Mouse (Mus musculus) midbrain, embryonic 10.5 days (tissue): ENCODE results near the gene Ube4b. TPM values are rescaled to one million over a fixed set of nuclear protein-coding genes. Genes with fewer than 3 reads are reported as not detected.
"Not testable (repeated sequence)": the region's sequence is repeated elsewhere in the genome, so short reads cannot be mapped to it uniquely, and the experiment has no call there.

Experiments used
- DNase-seq: peaks from one replicate; pipeline ENCODE4 v3.0.0-alpha.2; 2017; ENCODE audit warnings: low spot score
- H3K27ac ChIP-seq: fragments of 300-500 bp; sonication (generic); replicated peaks from 2 replicates; pipeline ENCODE4 v1.5.1; 2016; ENCODE audit warnings: mild to moderate bottlenecking
- H3K27me3 ChIP-seq: fragments of 300-500 bp; sonication (generic); 2 replicates; pipeline ENCODE4 v1.6.1; 2016; ENCODE audit warnings: low read depth, mild to moderate bottlenecking; ENCODE audit not compliant: poor library complexity, severe bottlenecking
- H3K36me3 ChIP-seq: fragments of 300-500 bp; sonication (generic); 2 replicates; pipeline ENCODE4 v1.6.1; 2016; ENCODE audit warnings: mild to moderate bottlenecking, moderate library complexity
- H3K4me1 ChIP-seq: fragments of 300-500 bp; sonication (generic); 2 replicates; pipeline ENCODE4 v1.6.1; 2016
- H3K4me3 ChIP-seq: fragments of 300-500 bp; sonication (generic); 2 replicates; pipeline ENCODE4 v1.5.1; 2016; ENCODE audit warnings: mild to moderate bottlenecking, moderate library complexity
- H3K9me3 ChIP-seq: fragments of 300-500 bp; sonication (generic); replicated peaks from 2 replicates; pipeline ENCODE4 v1.6.1; 2016; ENCODE audit warnings: mild to moderate bottlenecking
- WGBS: fragments of 180-500 bp; shearing (Covaris S2); methylation state at CpG from one replicate; pipeline ENCODE4 v1.1.7; 2016; 5-methylcytosine and 5-hydroxymethylcytosine counted together
- polyA plus RNA-seq: library from polyadenylated mRNA; unstranded; fragments of >200 nt; fragmentation: Nextera tagmentation; extraction: Ambion mirVana; gene quantifications from 2 replicates; pipeline ENCODE4 v1.2.1, GENCODE M21; 2016

The Ube4b gene
- polyA plus RNA-seq, 1 experiment from 2014 or later: 56.2 TPM

- WGBS: 88% methylated on average over 17 of the region's 17 CpGs
Measured at GRCm38 (mm10) chr4:149454263-149454662, 27.7 kb upstream of the Ube4b start.

GRCm38 (mm10) chr4:149453656-149454055 lies 27.1 kb upstream of the Ube4b start:
- no peak for DNase-seq
- 89% methylated on average over 4 of the region's 4 CpGs for WGBS
- H3K4me3 ChIP-seq: no peak overlapping the region

More at GRCm38 (mm10) chr4:149454263-149454662, 27.7 kb upstream of the Ube4b start:
- H3K36me3 ChIP-seq: no peaks in the 10 kb centered on the region
- no peaks in the 10 kb centered on the region for H3K27me3 ChIP-seq
- H3K4me3 ChIP-seq: no peak overlapping the region
- no peak overlapping the region for H3K27ac ChIP-seq
- no peaks in the 10 kb centered on the region; the same call in 1 of the 2 replicates for H3K9me3 ChIP-seq
- H3K4me1 ChIP-seq: no peaks in the 10 kb centered on the region
- no peak for DNase-seq

DNA sequence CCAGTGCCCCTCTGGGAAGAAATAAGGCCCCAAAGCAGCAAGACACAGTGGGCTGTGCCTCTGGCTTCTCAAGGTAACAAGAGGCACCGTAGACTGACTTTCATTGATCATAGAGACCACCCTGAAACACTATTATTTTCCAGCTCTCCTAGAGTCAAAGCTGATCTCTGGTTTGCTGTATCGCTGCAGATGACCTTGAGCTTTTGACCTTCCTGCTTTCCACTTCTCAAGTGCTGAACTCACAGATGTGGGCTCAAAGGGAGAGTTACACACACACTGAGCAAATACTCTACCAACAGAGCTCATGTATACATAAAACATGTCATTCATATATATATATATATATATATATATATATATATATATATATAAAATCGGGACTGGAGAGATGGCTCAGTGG lies 24.1 kb upstream of the Ube4b start:
- WGBS: 86% methylated on average over 3 of the region's 3 CpGs
- H3K4me3 ChIP-seq: no peak overlapping the region
- H3K27ac ChIP-seq: no peak overlapping the region
- peaks cover 8% of the 10 kb centered on the region for H3K4me1 ChIP-seq
- no peaks in the 10 kb centered on the region for H3K36me3 ChIP-seq
- no peaks in the 10 kb centered on the region; the same call in 1 of the 2 replicates for H3K9me3 ChIP-seq
- DNase-seq: no peak
- no peaks in the 10 kb centered on the region for H3K27me3 ChIP-seq

More at GRCm38 (mm10) chr4:149453656-149454055, 27.1 kb upstream of the Ube4b start:
- Histone ChIP-seq H3K27me3 (no peaks in the 10 kb centered on the region), H3K27ac (no peak overlapping the region), H3K4me1 (no peaks in the 10 kb centered on the region), H3K9me3 (no peaks in the 10 kb centered on the region; the same call in 1 of the 2 replicates), H3K36me3 (no peaks in the 10 kb centered on the region)

GRCm38 (mm10) chr4:149446309-149446708 lies 19.8 kb upstream of the Ube4b start:
- H3K4me1 ChIP-seq: peaks cover 22% of the 10 kb centered on the region
- H3K36me3 ChIP-seq: no peaks in the 10 kb centered on the region
- no peak for DNase-seq
- WGBS: 30% methylated on average over 1 of the region's 1 CpGs
- no peaks in the 10 kb centered on the region for H3K27me3 ChIP-seq
- no peaks in the 10 kb centered on the region for H3K9me3 ChIP-seq
- H3K4me3 ChIP-seq: peak overlapping the region; percentile 52
- peak overlapping the region; percentile 95 for H3K27ac ChIP-seq

DNA sequence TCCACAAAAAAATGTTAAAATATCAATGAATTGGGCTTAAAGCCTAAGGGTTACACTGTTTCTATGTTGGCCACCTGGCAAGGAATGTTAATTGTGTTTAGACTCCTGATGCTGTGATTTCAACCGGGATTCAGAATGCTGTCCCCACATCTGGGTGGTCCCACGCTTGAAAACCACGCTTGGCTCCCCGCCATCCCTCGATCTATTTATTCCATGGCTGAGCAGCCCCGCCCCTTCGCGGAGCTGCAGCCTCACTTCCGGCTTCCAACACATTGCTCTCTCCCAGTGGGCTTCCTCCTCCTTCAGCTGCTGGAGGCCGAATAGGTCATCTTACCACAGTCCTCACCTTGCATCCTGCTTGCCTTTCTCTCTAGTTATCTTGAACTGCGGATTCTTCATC lies 19.3 kb upstream of the Ube4b start:
- WGBS: 2% methylated on average over 11 of the region's 11 CpGs
- peak; percentile 76 for DNase-seq
- H3K9me3 ChIP-seq: no peaks in the 10 kb centered on the region
- no peaks in the 10 kb centered on the region for H3K36me3 ChIP-seq
- H3K4me1 ChIP-seq: peaks cover 22% of the 10 kb centered on the region
- peak overlapping the region; percentile 52 for H3K4me3 ChIP-seq
- H3K27ac ChIP-seq: peak overlapping the region; percentile 95
- no peaks in the 10 kb centered on the region for H3K27me3 ChIP-seq

DNA sequence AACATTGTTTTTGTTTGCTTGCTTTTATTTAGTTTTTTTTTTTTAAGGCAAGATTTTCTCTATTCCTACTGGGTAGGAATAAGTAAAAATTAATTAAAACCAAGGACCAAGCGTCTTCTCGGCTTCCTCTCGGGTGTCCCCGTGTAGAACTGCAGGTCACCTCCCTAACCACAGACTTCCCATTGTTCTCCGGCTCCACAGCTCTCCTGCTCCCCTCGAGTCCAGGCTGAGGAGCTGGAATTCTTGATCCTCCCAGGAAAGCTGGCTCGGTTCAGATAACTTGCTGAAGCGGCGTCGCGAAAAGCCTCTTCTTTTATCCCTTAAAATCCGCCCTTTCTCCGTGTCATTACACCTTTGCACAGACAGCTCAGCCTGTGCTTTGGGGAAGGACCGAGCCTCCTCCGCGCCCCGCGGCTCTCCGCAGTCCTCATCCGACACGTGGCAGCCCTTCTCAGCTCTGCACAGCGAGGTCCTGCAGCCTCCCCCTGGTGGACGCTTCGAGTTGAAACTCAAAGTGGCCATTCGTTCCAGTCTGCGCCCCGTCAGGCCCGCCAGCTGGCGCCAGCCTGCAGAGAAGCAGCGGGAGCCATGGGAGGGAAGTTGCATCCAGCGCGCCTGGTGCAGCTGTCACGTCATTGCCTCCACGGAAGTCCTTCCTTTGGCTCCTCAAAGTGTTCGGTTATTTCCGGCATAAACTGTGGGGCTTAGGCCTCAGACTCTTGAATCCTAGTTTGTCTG lies 18.6 kb upstream of the Ube4b start:
- WGBS: under 1% methylated on average over 36 of the region's 36 CpGs
- Histone ChIP-seq H3K27me3 (no peaks in the 10 kb centered on the region), H3K4me1 (peaks cover 22% of the 10 kb centered on the region), H3K9me3 (no peaks in the 10 kb centered on the region), H3K36me3 (no peaks in the 10 kb centered on the region), H3K4me3 (peak overlapping the region; percentile 52), H3K27ac (peak overlapping the region; percentile 95)
- peak; percentile 96 for DNase-seq

DNA sequence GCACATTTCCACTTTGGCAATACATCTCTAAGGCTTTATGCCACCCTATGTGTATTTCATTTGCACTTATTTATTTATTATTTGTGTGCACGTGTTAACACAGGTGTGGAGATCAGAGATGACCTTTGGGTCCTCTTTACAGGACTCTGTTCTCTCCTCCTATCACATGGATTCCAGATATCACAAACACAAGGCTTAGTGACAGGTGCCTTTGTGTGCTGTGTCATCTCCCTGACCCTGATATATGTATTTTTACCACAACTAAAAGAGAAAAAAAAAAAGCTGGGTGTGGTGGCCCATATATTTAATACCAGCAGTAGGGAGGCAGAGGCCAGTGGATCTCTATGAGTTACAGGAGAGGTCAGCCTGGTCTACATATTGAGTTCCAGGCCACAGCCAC lies 17.9 kb upstream of the Ube4b start:
- no peaks in the 10 kb centered on the region for H3K9me3 ChIP-seq
- peak overlapping the region; percentile 95 for H3K27ac ChIP-seq
- no peak for DNase-seq
- peaks cover 22% of the 10 kb centered on the region for H3K4me1 ChIP-seq
- H3K27me3 ChIP-seq: no peaks in the 10 kb centered on the region
- H3K4me3 ChIP-seq: 0 out of 2 replicates have a peak overlapping the region, but pooled peaks have one; percentile 52
- WGBS: 70% methylated on average over 1 of the region's 1 CpGs
- no peaks in the 10 kb centered on the region for H3K36me3 ChIP-seq

DNA sequence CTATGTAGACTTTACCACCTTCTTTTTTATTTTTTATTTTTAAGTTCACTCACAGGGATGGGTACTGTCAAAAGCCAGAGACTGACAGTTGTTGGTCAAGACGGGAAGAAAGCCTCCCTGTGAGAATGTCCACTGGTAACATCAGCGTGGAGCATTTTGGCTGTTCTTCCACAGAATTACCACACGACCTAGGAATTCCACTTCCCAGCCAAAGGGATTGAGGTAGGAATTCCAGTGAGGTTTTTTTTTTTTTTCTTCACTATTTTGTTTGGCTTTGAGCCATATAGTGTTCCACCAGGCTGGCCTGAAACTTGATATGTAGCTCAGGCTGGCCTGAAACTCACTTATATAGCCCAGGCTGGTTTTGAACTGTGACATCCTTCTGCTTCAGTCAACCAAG lies 15.9 kb upstream of the Ube4b start:
- H3K27ac ChIP-seq: no peak overlapping the region
- 72% methylated on average over 3 of the region's 3 CpGs for WGBS
- DNase-seq: no peak

DNA sequence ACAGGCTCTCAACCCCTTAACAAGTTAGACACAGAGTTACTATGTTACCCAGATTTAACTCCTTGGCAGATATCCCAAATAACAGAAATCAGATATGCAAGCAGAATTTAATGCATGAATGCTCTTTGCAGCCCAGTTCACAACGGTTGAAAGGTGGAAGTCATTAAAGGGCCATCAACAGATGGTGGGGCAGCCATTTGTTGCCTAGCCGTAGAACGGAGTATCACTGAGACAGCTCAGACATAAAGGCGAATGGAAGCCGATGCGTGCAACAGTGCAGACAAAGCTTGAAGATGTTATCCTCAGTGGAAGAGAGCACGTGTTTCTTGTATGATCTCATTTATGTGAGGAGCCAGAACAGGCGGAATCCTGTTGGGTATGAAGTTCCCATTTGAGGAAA lies 14.0 kb upstream of the Ube4b start:
- Histone ChIP-seq H3K4me3 (no peak overlapping the region), H3K36me3 (no peaks in the 10 kb centered on the region), H3K4me1 (peaks cover 13% of the 10 kb centered on the region), H3K27ac (no peak overlapping the region), H3K27me3 (no peaks in the 10 kb centered on the region), H3K9me3 (no peaks in the 10 kb centered on the region)
- no peak for DNase-seq
- WGBS: 86% methylated on average over 8 of the region's 8 CpGs

More for the DNA sequence above, 15.9 kb upstream of the Ube4b start:
- peaks cover 22% of the 10 kb centered on the region for H3K4me1 ChIP-seq
- H3K9me3 ChIP-seq: no peaks in the 10 kb centered on the region
- no peak overlapping the region for H3K4me3 ChIP-seq
- no peaks in the 10 kb centered on the region for H3K27me3 ChIP-seq
- H3K36me3 ChIP-seq: no peaks in the 10 kb centered on the region

GRCm38 (mm10) chr4:149431887-149432286 lies 5.3 kb upstream of the Ube4b start:
- not testable (repeated sequence) for DNase-seq, H3K4me1 ChIP-seq, H3K9me3 ChIP-seq, H3K4me3 ChIP-seq, H3K27me3 ChIP-seq, H3K36me3 ChIP-seq, H3K27ac ChIP-seq
- WGBS: 67% methylated on average over 1 of the region's 1 CpGs

- H3K9me3 ChIP-seq: no peaks in the 10 kb centered on the region
- 82% methylated on average over 5 of the region's 5 CpGs for WGBS
- no peak overlapping the region for H3K4me3 ChIP-seq
- H3K27ac ChIP-seq: no peak overlapping the region
- peaks cover 10% of the 10 kb centered on the region for H3K4me1 ChIP-seq
- no peak for DNase-seq
- H3K27me3 ChIP-seq: no peaks in the 10 kb centered on the region
- no peaks in the 10 kb centered on the region for H3K36me3 ChIP-seq
Measured at GRCm38 (mm10) chr4:149429592-149429991, 3.0 kb upstream of the Ube4b start.

DNA sequence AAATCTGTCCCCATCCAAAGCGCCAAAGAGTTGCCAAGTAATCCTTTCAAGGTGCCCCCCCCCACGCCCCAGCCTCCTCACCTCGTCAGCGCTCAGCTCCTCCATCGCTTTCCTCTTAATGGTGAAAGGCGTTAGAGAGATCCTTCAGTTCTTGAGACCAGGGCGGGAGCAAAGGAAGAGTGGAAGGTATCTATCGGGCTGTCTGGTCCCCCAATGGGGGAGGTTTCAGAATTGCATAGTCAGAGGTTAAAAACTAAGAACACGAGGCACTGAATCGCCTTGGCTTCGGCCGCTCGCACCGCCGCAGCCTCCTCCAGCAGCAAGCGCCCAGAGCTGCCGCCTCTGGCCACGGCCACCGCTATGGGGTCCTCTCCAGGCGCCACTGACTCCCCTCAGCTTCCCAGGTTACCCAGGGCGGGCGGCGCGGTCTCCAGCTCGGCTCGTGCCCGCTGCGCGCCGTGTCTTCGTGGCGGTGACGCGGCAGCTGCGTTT lies 702 bp downstream of the Ube4b start:
- Histone ChIP-seq H3K9me3 (no peaks in the 10 kb centered on the region; the same call in 1 of the 2 replicates), H3K4me3 (peak overlapping the region; percentile 94), H3K36me3 (peaks cover 13% of the 10 kb centered on the region), H3K4me1 (peaks cover 28% of the 10 kb centered on the region), H3K27me3 (no peaks in the 10 kb centered on the region), H3K27ac (peak overlapping the region; percentile 97)
- WGBS: under 1% methylated on average over 35 of the region's 35 CpGs
- DNase-seq: no peak

GRCm38 (mm10) chr4:149424755-149425154 lies 1.8 kb downstream of the Ube4b start:
- Histone ChIP-seq H3K4me1 (peaks cover 28% of the 10 kb centered on the region), H3K36me3 (peaks cover 13% of the 10 kb centered on the region), H3K9me3 (no peaks in the 10 kb centered on the region; the same call in 1 of the 2 replicates), H3K27me3 (no peaks in the 10 kb centered on the region), H3K4me3 (peak overlapping the region; percentile 94), H3K27ac (peak overlapping the region; percentile 97)
- 5% methylated on average over 9 of the region's 9 CpGs for WGBS
- no peak for DNase-seq
